Mouse (Mus musculus): ENCODE measurements around the gene Hivep3. TPM values are rescaled to one million over a fixed set of nuclear protein-coding genes. Genes with fewer than 3 reads are reported as not detected.

The Hivep3 gene
- polyA plus RNA-seq, 1 experiment, result 40.0 TPM

DNA sequence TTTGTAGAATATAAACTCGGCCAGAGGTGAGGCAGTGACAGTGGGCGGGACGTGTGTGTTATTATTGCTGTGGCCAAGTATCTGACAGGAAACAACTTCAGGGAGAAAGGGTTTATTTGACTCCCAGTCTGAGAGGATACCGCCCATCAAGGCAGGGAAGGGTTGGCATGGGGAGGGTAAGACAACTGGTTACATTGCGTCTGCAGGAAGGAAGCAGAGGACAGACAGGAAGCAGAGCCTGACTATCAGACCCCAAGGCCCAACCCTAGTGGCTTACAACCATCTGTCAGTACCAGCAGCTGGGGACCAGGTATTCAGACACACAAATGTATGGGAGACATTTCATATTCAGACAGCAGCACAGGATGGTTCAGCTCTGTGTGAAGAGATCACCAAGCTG is 144.6 kb downstream of the Hivep3 start:
- H3K4me3 ChIP-seq (ENCODE audit: control insufficient read depth, insufficient read depth, low read length), result no peak overlapping the region
- no peaks in the 10 kb centered on the region for H3K36me3 ChIP-seq (ENCODE audit: control insufficient read depth, insufficient read depth, low read length)
- H3K27ac ChIP-seq (ENCODE audit: control insufficient read depth, insufficient read depth, low read length), result peak overlapping the region; percentile 6; the same call in 1 of the 2 replicates
- no peak for DNase-seq
- TF ChIP-seq CTCF (IDR thresholded peaks at IDR 0.05; ENCODE audit: borderline replicate concordance, control insufficient read depth, extremely low read depth, insufficient read depth, low read length, poor library complexity) (no peak), POLR2A (IDR thresholded peaks at IDR 0.05; ENCODE audit: control insufficient read depth, extremely low read depth, insufficient read depth, low read length, poor library complexity) (no peak)
- 43% methylated on average over 5 of the region's 5 CpGs for WGBS
- H3K4me1 ChIP-seq (replicated peaks; ENCODE audit: control insufficient read depth, insufficient read depth, low read length), result peaks cover 22% of the 10 kb centered on the region
- no peaks in the 10 kb centered on the region for H3K27me3 ChIP-seq (ENCODE audit: control insufficient read depth, insufficient read depth, low read length)

GRCm38 (mm10) chr4:119879671-119880070 is 146.1 kb downstream of the Hivep3 start:
- TF ChIP-seq CTCF (IDR thresholded peaks at IDR 0.05; ENCODE audit: borderline replicate concordance, control insufficient read depth, extremely low read depth, insufficient read depth, low read length, poor library complexity) (no peak), POLR2A (IDR thresholded peaks at IDR 0.05; ENCODE audit: control insufficient read depth, extremely low read depth, insufficient read depth, low read length, poor library complexity) (no peak)
- Histone ChIP-seq H3K4me3 (ENCODE audit: control insufficient read depth, insufficient read depth, low read length) (no peak overlapping the region), H3K36me3 (ENCODE audit: control insufficient read depth, insufficient read depth, low read length) (no peaks in the 10 kb centered on the region), H3K4me1 (replicated peaks; ENCODE audit: control insufficient read depth, insufficient read depth, low read length) (peaks cover 22% of the 10 kb centered on the region), H3K27ac (ENCODE audit: control insufficient read depth, insufficient read depth, low read length) (no peak overlapping the region), H3K27me3 (ENCODE audit: control insufficient read depth, insufficient read depth, low read length) (no peaks in the 10 kb centered on the region)
- DNase-seq, result no peak
- 97% methylated on average over 5 of the region's 5 CpGs for WGBS

GRCm38 (mm10) chr4:119880270-119880669 is 146.7 kb downstream of the Hivep3 start:
- H3K4me3 ChIP-seq (ENCODE audit: control insufficient read depth, insufficient read depth, low read length), result no peak overlapping the region
- H3K27me3 ChIP-seq (ENCODE audit: control insufficient read depth, insufficient read depth, low read length), result no peaks in the 10 kb centered on the region
- H3K36me3 ChIP-seq (ENCODE audit: control insufficient read depth, insufficient read depth, low read length), result no peaks in the 10 kb centered on the region
- TF ChIP-seq POLR2A (IDR thresholded peaks at IDR 0.05; ENCODE audit: control insufficient read depth, extremely low read depth, insufficient read depth, low read length, poor library complexity) (no peak), CTCF (IDR thresholded peaks at IDR 0.05; ENCODE audit: borderline replicate concordance, control insufficient read depth, extremely low read depth, insufficient read depth, low read length, poor library complexity) (no peak)
- H3K27ac ChIP-seq (ENCODE audit: control insufficient read depth, insufficient read depth, low read length), result no peak overlapping the region
- WGBS, result 96% methylated on average over 7 of the region's 7 CpGs
- peaks cover 19% of the 10 kb centered on the region for H3K4me1 ChIP-seq (replicated peaks; ENCODE audit: control insufficient read depth, insufficient read depth, low read length)
- no peak for DNase-seq

DNA sequence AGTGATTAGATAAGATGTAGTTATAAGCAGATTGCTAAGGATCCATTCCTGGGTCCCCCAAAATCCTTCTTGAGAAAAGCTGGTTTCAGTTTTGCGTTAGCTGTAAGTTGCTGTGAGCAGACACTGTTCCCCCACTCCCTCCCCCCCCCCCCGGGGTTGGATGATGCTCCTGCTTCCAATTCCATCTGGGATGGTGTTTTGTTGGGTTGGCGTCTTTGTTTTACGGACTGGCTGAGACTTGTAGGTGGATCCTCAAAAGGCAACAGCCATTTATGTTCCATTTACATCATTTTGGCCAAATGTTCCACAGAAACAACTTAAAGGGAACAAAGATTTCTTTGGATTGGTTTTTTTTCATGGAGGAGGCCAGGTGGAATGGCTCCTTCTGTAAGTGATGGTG is 147.7 kb downstream of the Hivep3 start:
- no peak for TF ChIP-seq POLR2A (IDR thresholded peaks at IDR 0.05; ENCODE audit: control insufficient read depth, extremely low read depth, insufficient read depth, low read length, poor library complexity)
- no peak for DNase-seq
- WGBS, result 93% methylated on average over 4 of the region's 4 CpGs
- Histone ChIP-seq H3K4me1 (replicated peaks; ENCODE audit: control insufficient read depth, insufficient read depth, low read length) (peaks cover 13% of the 10 kb centered on the region), H3K27me3 (ENCODE audit: control insufficient read depth, insufficient read depth, low read length) (no peaks in the 10 kb centered on the region), H3K27ac (ENCODE audit: control insufficient read depth, insufficient read depth, low read length) (no peak overlapping the region), H3K4me3 (ENCODE audit: control insufficient read depth, insufficient read depth, low read length) (no peak overlapping the region), H3K36me3 (ENCODE audit: control insufficient read depth, insufficient read depth, low read length) (no peaks in the 10 kb centered on the region)

- Histone ChIP-seq H3K27ac (ENCODE audit: control insufficient read depth, insufficient read depth, low read length) (no peak overlapping the region), H3K4me1 (replicated peaks; ENCODE audit: control insufficient read depth, insufficient read depth, low read length) (peaks cover 14% of the 10 kb centered on the region)
- TF ChIP-seq CTCF (IDR thresholded peaks at IDR 0.05; ENCODE audit: borderline replicate concordance, control insufficient read depth, extremely low read depth, insufficient read depth, low read length, poor library complexity), result no peak
- no peak for TF ChIP-seq POLR2A (IDR thresholded peaks at IDR 0.05; ENCODE audit: control insufficient read depth, extremely low read depth, insufficient read depth, low read length, poor library complexity)
Observed at GRCm38 (mm10) chr4:119882401-119882800, 148.8 kb downstream of the Hivep3 start.

DNA sequence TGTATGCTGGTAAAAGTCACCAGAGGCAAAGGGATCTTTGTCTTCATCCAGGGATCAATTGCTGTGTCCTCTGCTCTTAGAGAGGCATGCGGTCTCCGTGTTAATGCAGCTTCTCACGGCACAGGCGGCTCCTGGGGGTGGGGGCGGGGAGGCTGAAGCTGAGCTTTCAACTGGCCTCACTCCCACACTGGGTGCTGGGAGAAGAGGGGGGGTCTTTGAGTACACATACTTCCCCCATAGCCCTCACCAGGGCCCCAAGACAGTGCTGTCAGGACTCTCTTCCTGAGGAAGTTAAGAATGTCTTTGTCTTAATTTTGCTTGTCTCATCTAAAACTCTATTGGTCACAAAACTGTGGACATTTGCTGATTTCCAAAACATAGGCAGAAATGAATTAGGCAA is 149.2 kb downstream of the Hivep3 start:
- Histone ChIP-seq H3K27ac (ENCODE audit: control insufficient read depth, insufficient read depth, low read length) (no peak overlapping the region), H3K27me3 (ENCODE audit: control insufficient read depth, insufficient read depth, low read length) (no peaks in the 10 kb centered on the region), H3K36me3 (ENCODE audit: control insufficient read depth, insufficient read depth, low read length) (no peaks in the 10 kb centered on the region), H3K4me1 (replicated peaks; ENCODE audit: control insufficient read depth, insufficient read depth, low read length) (peaks cover 16% of the 10 kb centered on the region), H3K4me3 (ENCODE audit: control insufficient read depth, insufficient read depth, low read length) (no peak overlapping the region)
- 80% methylated on average over 5 of the region's 5 CpGs for WGBS
- no peak for DNase-seq
- TF ChIP-seq CTCF (IDR thresholded peaks at IDR 0.05; ENCODE audit: borderline replicate concordance, control insufficient read depth, extremely low read depth, insufficient read depth, low read length, poor library complexity) (no peak), POLR2A (IDR thresholded peaks at IDR 0.05; ENCODE audit: control insufficient read depth, extremely low read depth, insufficient read depth, low read length, poor library complexity) (no peak)

More at GRCm38 (mm10) chr4:119882401-119882800, 148.8 kb downstream of the Hivep3 start:
- no peak overlapping the region for H3K4me3 ChIP-seq (ENCODE audit: control insufficient read depth, insufficient read depth, low read length)
- H3K36me3 ChIP-seq (ENCODE audit: control insufficient read depth, insufficient read depth, low read length), result no peaks in the 10 kb centered on the region
- no peak for DNase-seq
- WGBS, result 83% methylated on average over 4 of the region's 4 CpGs
- H3K27me3 ChIP-seq (ENCODE audit: control insufficient read depth, insufficient read depth, low read length), result no peaks in the 10 kb centered on the region

- TF ChIP-seq POLR2A (IDR thresholded peaks at IDR 0.05; ENCODE audit: control insufficient read depth, extremely low read depth, insufficient read depth, low read length, poor library complexity) (no peak), CTCF (IDR thresholded peaks at IDR 0.05; ENCODE audit: borderline replicate concordance, control insufficient read depth, extremely low read depth, insufficient read depth, low read length, poor library complexity) (no peak)
- H3K27me3 ChIP-seq (ENCODE audit: control insufficient read depth, insufficient read depth, low read length), result no peaks in the 10 kb centered on the region
- peaks cover 3% of the 10 kb centered on the region for H3K4me1 ChIP-seq (replicated peaks; ENCODE audit: control insufficient read depth, insufficient read depth, low read length)
- 92% methylated on average over 3 of the region's 3 CpGs for WGBS
- no peak for DNase-seq
- H3K4me3 ChIP-seq (ENCODE audit: control insufficient read depth, insufficient read depth, low read length), result no peak overlapping the region
- no peaks in the 10 kb centered on the region for H3K36me3 ChIP-seq (ENCODE audit: control insufficient read depth, insufficient read depth, low read length)
- H3K27ac ChIP-seq (ENCODE audit: control insufficient read depth, insufficient read depth, low read length), result no peak overlapping the region
Observed at GRCm38 (mm10) chr4:119886621-119887020, 153.0 kb downstream of the Hivep3 start.

All from thymus, adult 2 months (tissue).